Mouse (Mus musculus): Measurements from ENCODE around the gene Tmem183a.

DNA sequence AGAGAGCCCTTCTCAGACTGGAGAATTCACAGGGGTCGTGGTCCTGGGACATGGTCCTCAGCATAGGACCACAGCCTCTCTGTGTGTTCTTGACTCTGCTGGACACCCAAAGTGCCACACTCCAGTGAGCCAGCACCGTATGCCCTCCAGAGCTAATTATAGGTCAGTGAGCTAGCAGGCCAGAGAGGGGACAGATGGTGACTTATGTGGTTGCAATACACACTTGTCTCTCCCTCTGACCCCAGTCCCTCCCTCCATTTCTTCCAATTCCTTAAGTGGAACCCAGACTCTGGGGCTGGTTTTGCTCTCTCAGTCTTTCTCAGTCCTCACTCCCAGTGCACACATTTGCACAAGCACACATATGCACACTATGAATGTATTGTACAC is 19.5 kb downstream of the Tmem183a start:
- no peak for TF ChIP-seq CTCF (IDR thresholded peaks at IDR 0.05; ENCODE audit: extremely low read depth, insufficient read length, insufficient replicate concordance, low read depth, low read length)
- no peak for TF ChIP-seq POLR2A (IDR thresholded peaks at IDR 0.05; ENCODE audit: low read depth, low read length)
